Mouse (Mus musculus) limb, embryonic 12.5 days (tissue): ENCODE results near the gene Tapbpl. TPM values are rescaled to one million over a fixed set of nuclear protein-coding genes. Genes with fewer than 3 reads are reported as not detected.

Source experiments
- microRNA-seq: library from miRNA; unstranded; fragments of <30 nt; microRNA quantifications from one replicate; pipeline ENCODE4, GENCODE M21; 2017
- polyA plus RNA-seq: library from polyadenylated mRNA; unstranded; fragments of >200 nt; fragmentation: Nextera tagmentation; extraction: Ambion mirVana; gene quantifications from 2 replicates; pipeline ENCODE4 v1.2.1, GENCODE M21; 2016

Tapbpl gene
- polyA plus RNA-seq, 1 experiment from 2014 or later = 2.0 TPM

Small RNA genes within 50 kb of the gene (microRNA-seq; reads per million reads assigned to microRNA genes)
- 1.4 reads per million for gene Mir3098
- not detected for gene Mir8113

Other genes starting within 250 kb of the Tapbpl start
- gene Pianp, start 235.2 kb downstream of the Tapbpl start, polyA plus RNA-seq = 5.0 and 5.8 TPM in 2 replicates
- 18.5 and 24.7 TPM in 2 replicates for gene Zfp384, start 222.7 kb downstream of the Tapbpl start, polyA plus RNA-seq
- gene Ing4, start 192.1 kb downstream of the Tapbpl start, polyA plus RNA-seq = 170 and 177 TPM in 2 replicates
- 17.6 and 18.3 TPM in 2 replicates for gene Acrbp, start 182.2 kb downstream of the Tapbpl start, polyA plus RNA-seq
- 0.18 and 0.20 TPM in 2 replicates for gene Lpar5, start 163.9 kb downstream of the Tapbpl start, polyA plus RNA-seq
- 106 and 109 TPM in 2 replicates for gene Chd4, start 135.9 kb downstream of the Tapbpl start, polyA plus RNA-seq
- 65.8 and 72.6 TPM in 2 replicates for gene Nop2, start 100.0 kb downstream of the Tapbpl start, polyA plus RNA-seq
- 24.6 and 27.1 TPM in 2 replicates for gene Iffo1, start 86.6 kb downstream of the Tapbpl start, polyA plus RNA-seq
- 2,206 and 2,264 TPM in 2 replicates for gene Gapdh, start 65.4 kb downstream of the Tapbpl start, polyA plus RNA-seq
- gene Ncapd2, start 40.2 kb downstream of the Tapbpl start, polyA plus RNA-seq = 224 and 227 TPM in 2 replicates
- 209 and 210 TPM in 2 replicates for gene Mrpl51, start 40.1 kb downstream of the Tapbpl start, polyA plus RNA-seq
- gene Vamp1, start 16.3 kb downstream of the Tapbpl start, polyA plus RNA-seq = 6.3 and 7.4 TPM in 2 replicates
- gene Cd27, start 5.2 kb upstream of the Tapbpl start, polyA plus RNA-seq = 2.8 and 3.0 TPM in 2 replicates
- 0.56 and 0.60 TPM in 2 replicates for gene Tuba3a, start 54.2 kb upstream of the Tapbpl start, polyA plus RNA-seq
- 37.3 and 38.6 TPM in 2 replicates for gene Ltbr, start 82.0 kb upstream of the Tapbpl start, polyA plus RNA-seq
- gene Scnn1a, start 88.8 kb upstream of the Tapbpl start, polyA plus RNA-seq = 1.0 and 1.3 TPM in 2 replicates
- 50.2 and 50.3 TPM in 2 replicates for gene Tnfrsf1a, start 117.5 kb upstream of the Tapbpl start, polyA plus RNA-seq
- 0.41 and 0.46 TPM in 2 replicates for gene Plekhg6, start 148.9 kb upstream of the Tapbpl start, polyA plus RNA-seq